Mouse (Mus musculus) lung, adult 2 months (tissue): Measurements from ENCODE around the gene Trmu. TPM values are rescaled to one million over a fixed set of nuclear protein-coding genes. Genes with fewer than 3 reads are reported as not detected.
A peak's percentile ranks its signal among the peaks of the same experiment; 100 is the strongest.

ENCODE experiments used
- DNase-seq: peaks from one replicate; pipeline ENCODE4 v3.0.0; 2022
- H3K4me1 ChIP-seq: fragments of 200-500 bp; 2 replicates; pipeline ENCODE4 v1.6.1; 2011; ENCODE audit warnings: low read length; ENCODE audit not compliant: control insufficient read depth, insufficient read depth
- H3K4me3 ChIP-seq: fragments of 200-500 bp; replicated peaks from 2 replicates; pipeline ENCODE3; 2011; ENCODE audit warnings: low read depth, mild to moderate bottlenecking, control low read depth, low read length; ENCODE audit errors: extremely low read depth
- CTCF ChIP-seq: fragments of 200-500 bp; IDR thresholded peaks from 2 replicates; pipeline ENCODE4 v1.5.1; 2011; ENCODE audit warnings: mild to moderate bottlenecking, low read length, control low read depth; ENCODE audit not compliant: insufficient read depth
- POLR2A ChIP-seq: fragments of 200-500 bp; IDR thresholded peaks from 2 replicates; pipeline ENCODE4 v1.6.1; 2011; ENCODE audit warnings: low read depth, mild to moderate bottlenecking, control low read depth, low read length, borderline replicate concordance; ENCODE audit errors: extremely low read depth
- WGBS: fragments of 180-500 bp; shearing (Covaris S2); methylation state at CpG from one replicate; pipeline ENCODE4 v1.1.7; 2018; 5-methylcytosine and 5-hydroxymethylcytosine counted together
- polyA plus RNA-seq: library from polyadenylated mRNA; depleted of rRNA; stranded (reverse); fragments of >200 nt; gene quantifications from 2 replicates; pipeline ENCODE4 v1.2.3, GENCODE M21; 2012; rRNA removed

Trmu gene
- polyA plus RNA-seq: 32.6 and 43.9 TPM in 2 replicates

- DNase-seq: peak; percentile 85
- Histone ChIP-seq H3K4me3 (peak within 1 kb of the TSS; percentile 82), H3K4me1 (peaks cover 6% of the 10 kb centered on the region; the same call in 1 of the 2 replicates)
- under 1% methylated on average over 50 of the region's 50 CpGs for WGBS
- peak; percentile 59 for TF ChIP-seq CTCF
- TF ChIP-seq POLR2A: peak; percentile 77; the same call in 1 of the 2 replicates
Observed at GRCm38 (mm10) chr15:85878848-85879497, at the start of gene Trmu. Gene Trmu (plus strand): TSS chr15:85879312.

GRCm38 (mm10) chr15:85829470-85829869 lies 49.6 kb upstream of the Trmu start:
- TF ChIP-seq POLR2A (no peak), CTCF (no peak)
- H3K4me1 ChIP-seq: peaks cover 5% of the 10 kb centered on the region
- WGBS: 75% methylated on average over 5 of the region's 5 CpGs
- no peak overlapping the region for H3K4me3 ChIP-seq
- no peak for DNase-seq

- peak; percentile 81 for DNase-seq
- TF ChIP-seq POLR2A (peak; percentile 75; the same call in 1 of the 2 replicates), CTCF (no peak)
- H3K4me1 ChIP-seq: peaks cover 5% of the 10 kb centered on the region
Observed at GRCm38 (mm10) chr15:85831954-85832590, 47.0 kb upstream of the Trmu start, which contains the start of gene Ttc38. Gene Ttc38 (plus strand): TSS chr15:85832306.

GRCm38 (mm10) chr15:85832599-85832998 lies 46.5 kb upstream of the Trmu start:
- H3K4me3 ChIP-seq: peak overlapping the region; percentile 90
- WGBS: 36% methylated on average over 8 of the region's 8 CpGs
- peaks cover 5% of the 10 kb centered on the region for H3K4me1 ChIP-seq
- DNase-seq: no peak
- TF ChIP-seq POLR2A: no peak
- TF ChIP-seq CTCF: no peak

More at GRCm38 (mm10) chr15:85831954-85832590, 47.0 kb upstream of the Trmu start, which contains the start of gene Ttc38:
- peak within 1 kb of the TSS; percentile 90 for H3K4me3 ChIP-seq
- WGBS: under 1% methylated on average over 27 of the region's 27 CpGs

GRCm38 (mm10) chr15:85835335-85835734 lies 43.8 kb upstream of the Trmu start:
- no peak for TF ChIP-seq CTCF
- no peak for DNase-seq
- H3K4me3 ChIP-seq: no peak overlapping the region
- WGBS: 52% methylated on average over 3 of the region's 3 CpGs
- peaks cover 5% of the 10 kb centered on the region; the same call in 1 of the 2 replicates for H3K4me1 ChIP-seq

GRCm38 (mm10) chr15:85836887-85837286 lies 42.2 kb upstream of the Trmu start:
- no peak for DNase-seq
- TF ChIP-seq POLR2A (no peak), CTCF (no peak)
- peaks cover 5% of the 10 kb centered on the region; the same call in 1 of the 2 replicates for H3K4me1 ChIP-seq
- H3K4me3 ChIP-seq: no peak overlapping the region
- WGBS: 88% methylated on average over 5 of the region's 5 CpGs

- H3K4me1 ChIP-seq: no peaks in the 10 kb centered on the region
- TF ChIP-seq POLR2A: no peak
- peak; percentile 63 for TF ChIP-seq CTCF
- no peak for DNase-seq
- 43% methylated on average over 6 of the region's 6 CpGs for WGBS
- no peak overlapping the region for H3K4me3 ChIP-seq
Observed at GRCm38 (mm10) chr15:85840983-85841382, 38.1 kb upstream of the Trmu start.

GRCm38 (mm10) chr15:85841796-85842360 lies 37.2 kb upstream of the Trmu start:
- 85% methylated on average over 5 of the region's 5 CpGs for WGBS
- Histone ChIP-seq H3K4me1 (no peaks in the 10 kb centered on the region), H3K4me3 (no peak overlapping the region)
- no peak for DNase-seq
- no peak for TF ChIP-seq POLR2A

GRCm38 (mm10) chr15:85845071-85845470 lies 34.0 kb upstream of the Trmu start:
- Histone ChIP-seq H3K4me1 (no peaks in the 10 kb centered on the region), H3K4me3 (no peak overlapping the region)
- TF ChIP-seq CTCF (no peak), POLR2A (no peak)
- no peak for DNase-seq

- no peak overlapping the region for H3K4me3 ChIP-seq
- H3K4me1 ChIP-seq: no peaks in the 10 kb centered on the region
- WGBS: 79% methylated on average over 12 of the region's 12 CpGs
- no peak for TF ChIP-seq CTCF
- no peak for TF ChIP-seq POLR2A
- DNase-seq: no peak
Observed at GRCm38 (mm10) chr15:85851656-85852392, 27.3 kb upstream of the Trmu start.
